Mouse (Mus musculus) liver, embryonic 18 days (tissue): Measurements from ENCODE around the gene Parp8. TPM values are rescaled to one million over a fixed set of nuclear protein-coding genes. Genes with fewer than 3 reads are reported as not detected.

Experiments used
- polyA plus RNA-seq: library from polyadenylated mRNA; depleted of rRNA; stranded (reverse); fragments of >200 nt; gene quantifications from 2 replicates; pipeline ENCODE4 v1.2.3, GENCODE M21; 2012; rRNA removed

Parp8 gene
- 3.9 and 4.2 TPM in 2 replicates for polyA plus RNA-seq

GRCm38 (mm10) chr13:117025226-117026067 lies at the start of gene Parp8:
TSS of gene Parp8 (minus strand) at chr13:117025537.

Other genes with a start within 250 kb of the Parp8 start
- 10.4 and 11.3 TPM in 2 replicates for gene Emb, start 183.0 kb upstream of the Parp8 start, polyA plus RNA-seq
- 0.06 and 0.08 TPM in 2 replicates for gene Gm17509, start 195.5 kb upstream of the Parp8 start, polyA plus RNA-seq